Mouse (Mus musculus): Measurements from ENCODE around the gene Eid3.

- TF ChIP-seq CTCF (IDR thresholded peaks at IDR 0.05; ENCODE audit: low read depth, low read length) (no peak), GATA2 (IDR thresholded peaks at IDR 0.05; ENCODE audit: borderline replicate concordance, low read depth, low read length) (no peak), TAL1 (conservative IDR thresholded peaks at IDR 0.05; ENCODE audit: low read depth, low read length) (no peak)
These were observed 16.1 kb upstream of the Eid3 start for GRCm38 (mm10) chr10:82850354-82850752.

Data from G1E (cell line).